Mouse (Mus musculus) liver, embryonic 14 days (tissue): ENCODE data around the gene Cdcp1. TPM values are rescaled to one million over a fixed set of nuclear protein-coding genes. Genes with fewer than 3 reads are reported as not detected.

Source experiments
- polyA plus RNA-seq: library from polyadenylated mRNA; depleted of rRNA; stranded (reverse); fragments of >200 nt; gene quantifications from 2 replicates; pipeline ENCODE4 v1.2.3, GENCODE M21; 2012; rRNA removed

Gene Cdcp1
- polyA plus RNA-seq = 0.32 and 0.33 TPM in 2 replicates

DNA sequence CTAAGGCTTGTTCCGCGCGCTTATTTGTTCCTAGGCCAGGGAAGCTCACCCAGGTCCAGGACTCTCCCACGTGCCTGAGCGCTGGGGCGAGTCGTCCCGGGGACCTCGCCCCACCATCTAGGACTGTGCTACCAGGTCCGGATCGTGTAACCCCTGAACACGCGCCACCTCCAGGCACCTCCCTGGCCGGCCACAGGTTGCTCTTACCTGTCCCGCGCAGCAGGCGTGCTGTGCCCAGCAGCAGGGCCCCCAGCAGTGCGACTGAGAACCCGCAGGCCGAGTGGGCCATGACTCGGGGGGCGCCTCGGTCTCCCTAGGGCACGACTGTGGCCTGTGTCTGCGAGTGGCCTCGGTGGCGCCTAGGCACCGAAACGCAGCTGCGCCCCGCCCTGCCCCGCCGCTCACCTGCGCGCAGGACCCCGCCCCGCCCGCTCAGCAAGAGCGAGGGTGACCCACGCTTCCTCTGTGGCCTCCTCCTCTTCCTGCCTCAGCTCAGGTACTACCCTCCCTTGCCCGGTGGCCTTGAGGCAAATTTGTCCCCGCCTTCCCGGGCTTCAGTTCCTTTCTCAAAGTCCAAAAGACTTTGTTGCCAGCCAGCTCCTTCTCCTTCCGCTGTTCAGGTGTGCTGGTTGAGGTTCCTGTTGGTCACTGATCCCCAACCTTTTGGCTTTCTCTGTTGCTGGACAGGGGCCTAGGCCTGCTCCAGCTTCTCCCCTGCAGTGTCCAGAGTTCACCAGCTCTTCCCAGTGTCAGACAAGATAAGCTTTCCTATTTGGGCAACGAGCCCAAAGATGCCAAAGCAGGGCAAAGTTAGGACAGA lies at the start of gene Cdcp1:
Gene Cdcp1, minus strand, starts transcription at position 418 of the 820 bp plus-strand sequence.

DNA sequence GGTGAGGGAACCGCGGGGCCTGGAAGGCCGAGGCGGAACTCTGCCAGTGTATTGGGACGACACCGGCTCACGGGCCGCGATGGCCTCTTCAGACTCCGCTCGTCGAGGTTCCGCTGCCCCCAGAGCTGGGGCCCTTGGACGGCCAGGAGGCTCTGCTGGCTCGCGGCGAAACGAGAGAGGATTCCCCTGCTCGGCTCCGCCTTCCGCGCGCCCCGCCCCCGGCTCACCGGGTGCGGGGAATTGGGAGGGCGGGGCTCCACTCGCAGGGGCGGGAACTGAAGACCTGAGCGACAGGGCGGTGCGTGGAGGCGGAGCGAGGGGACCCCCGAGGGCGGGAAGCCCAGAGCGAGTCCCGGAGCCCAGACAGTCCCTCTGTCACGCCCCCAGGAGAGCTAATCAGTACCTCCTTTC lies 44.8 kb upstream of the Cdcp1 start, which contains the start of gene Tmem158:
Gene Tmem158, minus strand, starts transcription at position 154 of the 411 bp plus-strand sequence.

DNA sequence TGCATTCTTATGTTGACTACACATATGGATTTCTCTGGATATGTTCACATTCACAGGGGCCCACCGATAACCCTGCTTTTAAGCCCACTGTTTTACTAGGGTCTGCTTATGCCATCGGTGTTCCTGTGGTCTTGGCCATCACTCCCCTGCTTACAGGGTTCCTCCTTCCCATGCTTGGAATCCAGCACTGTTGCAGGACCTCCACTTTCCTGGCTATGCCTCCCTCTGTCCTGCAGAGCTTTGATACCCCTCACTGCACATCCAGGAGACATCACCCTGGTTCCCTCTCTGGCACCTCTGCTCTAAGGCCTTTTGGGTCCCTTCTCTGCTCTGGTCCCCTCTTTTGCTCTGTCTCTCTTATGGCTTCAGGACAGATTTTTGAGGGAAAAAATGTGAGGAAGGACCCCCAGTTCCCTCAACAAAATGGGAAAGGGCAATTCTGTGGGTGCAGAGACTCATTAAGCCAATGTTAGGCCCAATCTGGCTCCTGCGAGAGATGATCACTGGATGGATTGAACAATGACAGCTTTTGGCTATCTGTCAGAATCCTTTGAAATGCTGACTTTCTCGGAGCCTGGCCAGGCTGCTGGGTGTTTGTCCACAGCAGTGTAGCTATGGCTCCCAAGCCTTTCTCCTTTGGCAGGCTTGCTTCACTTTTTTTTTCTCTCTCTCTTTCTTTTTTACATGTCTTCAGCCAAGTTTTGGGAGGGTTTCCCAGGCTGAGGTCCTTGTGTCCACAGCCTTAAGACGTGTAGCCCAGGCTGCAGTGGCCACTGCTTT lies 65.4 kb downstream of the Cdcp1 start, which contains the start of gene Clec3b:
Gene Clec3b, plus strand, starts transcription at position 706 of the 780 bp plus-strand sequence.

Other genes with a start within 250 kb of the Cdcp1 start
- 3.5 and 3.8 TPM in 2 replicates for gene Tmem42, start 194.7 kb downstream of the Cdcp1 start, polyA plus RNA-seq
- 0.01 and 0.02 TPM in 2 replicates for gene Tgm4, start 181.3 kb downstream of the Cdcp1 start, polyA plus RNA-seq
- gene Zdhhc3, start 102.8 kb downstream of the Cdcp1 start, polyA plus RNA-seq = 15.9 and 20.0 TPM in 2 replicates
- 85.2 and 87.4 TPM in 2 replicates for gene Exosc7, start 102.8 kb downstream of the Cdcp1 start, polyA plus RNA-seq
- 0.13 and 0.26 TPM in 2 replicates for gene Clec3b, start 65.1 kb downstream of the Cdcp1 start, polyA plus RNA-seq
- gene Tmem158, start 44.7 kb upstream of the Cdcp1 start, polyA plus RNA-seq = 2.4 TPM in 2 replicates
- gene Lars2, start 150.9 kb upstream of the Cdcp1 start, polyA plus RNA-seq = 214 and 294 TPM in 2 replicates